Mouse (Mus musculus): ENCODE data around the gene Tbcb.

GRCm38 (mm10) chr7:30219293-30220007, 12.6 kb downstream of the Tbcb start:
- TF ChIP-seq EP300 (IDR thresholded peaks at IDR 0.05) (no peak), CTCF (IDR thresholded peaks at IDR 0.05) (no peak)

Measured in lung, postnatal 0 days (tissue).